Mouse (Mus musculus) erythroblast, adult 5-6 weeks (primary cell): Measurements from ENCODE around the gene Rhag. TPM values are rescaled to one million over a fixed set of nuclear protein-coding genes. Genes with fewer than 3 reads are reported as not detected.

ENCODE experiments used
- ATAC-seq: replicated peaks from 2 replicates; pipeline ENCODE4 v1.8.0; 2016; ENCODE audit warnings: moderate number of reproducible peaks, mild to moderate bottlenecking, moderate TSS enrichment, inconsistent platforms; ENCODE audit not compliant: poor library complexity, low FRiP score, severe bottlenecking
- total RNA-seq, 2 experiments: library from RNA; stranded (forward) in 1 of 2; stranded (reverse) in 1 of 2; fragments of 150-400 nt in 1 of 2; fragments of 200-764, 138-1000 nt in 1 of 2; gene quantifications; 2 replicates each; pipeline versions ENCODE4 v1.2.3 to v1.2.4; 2015 to 2017; ENCODE audit warnings: low replicate concordance in 2 of 2

Gene Rhag
- total RNA-seq (2015; ENCODE audit: low replicate concordance), result 918 and 923 TPM in 2 replicates
- total RNA-seq (2017; ENCODE audit: low replicate concordance), result 744 and 814 TPM in 2 replicates

DNA sequence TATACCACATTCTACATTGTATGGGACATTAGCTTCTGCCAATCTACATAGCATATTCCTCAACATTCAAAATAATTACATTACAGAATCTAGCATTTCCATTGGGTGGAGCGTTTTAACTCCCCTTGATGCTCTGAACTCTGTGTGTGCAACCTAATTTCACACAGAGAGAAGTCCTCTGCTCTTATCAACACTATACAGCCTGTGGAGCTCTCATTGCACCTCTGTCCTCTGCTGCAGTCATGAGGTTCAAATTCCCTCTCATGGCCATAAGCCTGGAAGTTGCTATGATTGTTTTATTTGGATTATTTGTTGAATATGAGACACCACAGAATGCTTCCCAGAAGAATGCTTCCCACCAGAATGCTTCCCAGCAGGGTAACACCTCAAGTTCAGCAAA lies at the start of gene Rhag:
Rhag (plus strand) TSS at position 193 of the 400 bp plus-strand sequence.
- peak; percentile 79 for ATAC-seq

- ATAC-seq, result no peak
Observed at GRCm38 (mm10) chr17:40763662-40764061, 47.3 kb upstream of the Rhag start.

DNA sequence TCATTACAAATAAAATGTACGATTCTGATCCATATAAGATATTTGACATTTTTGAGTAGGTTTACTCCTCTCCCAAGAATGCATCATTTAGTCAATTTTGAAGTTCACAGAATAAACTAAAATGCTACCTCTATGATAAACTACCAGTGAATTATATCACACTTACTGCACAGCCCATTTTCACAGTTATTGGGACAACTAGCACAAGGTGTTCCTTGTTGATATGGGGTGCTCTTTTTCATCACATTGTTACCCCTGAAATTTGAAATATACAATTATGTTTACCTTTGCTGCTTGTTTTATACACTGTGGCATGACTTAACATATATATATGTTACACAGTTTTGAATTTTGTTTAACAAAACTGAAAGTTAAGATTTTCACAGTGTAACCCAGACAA lies 43.8 kb upstream of the Rhag start:
- ATAC-seq, result no peak

- ATAC-seq, result no peak
Observed at GRCm38 (mm10) chr17:40789877-40790276, 21.0 kb upstream of the Rhag start.

GRCm38 (mm10) chr17:40793921-40794854 lies 16.7 kb upstream of the Rhag start:
- peak; percentile 100 for ATAC-seq

DNA sequence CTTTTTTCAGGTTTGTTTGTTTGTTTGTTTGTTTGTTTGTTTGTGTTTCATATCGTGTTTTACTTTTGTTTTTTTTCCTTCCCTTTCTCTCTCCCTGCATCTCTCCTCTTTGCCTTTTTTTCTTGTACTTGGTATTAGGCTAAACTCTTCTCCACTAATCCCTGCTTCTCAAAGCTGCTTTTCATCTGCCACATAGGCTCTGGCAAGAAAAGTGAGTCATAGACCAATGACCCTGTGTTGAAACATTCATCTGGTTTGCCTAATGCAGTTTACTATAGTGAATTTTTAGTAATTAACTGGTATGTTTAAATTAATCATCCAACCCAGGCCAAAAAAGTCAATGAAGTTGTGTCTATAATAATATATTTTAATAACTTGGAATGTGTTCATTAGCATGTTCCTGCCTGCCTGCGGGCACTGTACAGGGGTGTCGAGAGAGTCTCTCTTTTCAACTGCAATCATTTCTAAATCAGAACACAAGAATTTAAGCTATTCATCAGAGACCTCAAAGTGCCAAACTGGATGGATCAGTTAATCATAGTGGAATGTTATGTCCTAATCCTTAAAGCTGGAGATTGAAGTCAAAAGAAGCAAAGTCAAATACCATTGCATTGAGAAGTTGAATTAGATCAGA lies 8.1 kb upstream of the Rhag start:
- no peak for ATAC-seq

GRCm38 (mm10) chr17:40806550-40806949 lies 4.4 kb upstream of the Rhag start:
- peak; percentile 86 for ATAC-seq

DNA sequence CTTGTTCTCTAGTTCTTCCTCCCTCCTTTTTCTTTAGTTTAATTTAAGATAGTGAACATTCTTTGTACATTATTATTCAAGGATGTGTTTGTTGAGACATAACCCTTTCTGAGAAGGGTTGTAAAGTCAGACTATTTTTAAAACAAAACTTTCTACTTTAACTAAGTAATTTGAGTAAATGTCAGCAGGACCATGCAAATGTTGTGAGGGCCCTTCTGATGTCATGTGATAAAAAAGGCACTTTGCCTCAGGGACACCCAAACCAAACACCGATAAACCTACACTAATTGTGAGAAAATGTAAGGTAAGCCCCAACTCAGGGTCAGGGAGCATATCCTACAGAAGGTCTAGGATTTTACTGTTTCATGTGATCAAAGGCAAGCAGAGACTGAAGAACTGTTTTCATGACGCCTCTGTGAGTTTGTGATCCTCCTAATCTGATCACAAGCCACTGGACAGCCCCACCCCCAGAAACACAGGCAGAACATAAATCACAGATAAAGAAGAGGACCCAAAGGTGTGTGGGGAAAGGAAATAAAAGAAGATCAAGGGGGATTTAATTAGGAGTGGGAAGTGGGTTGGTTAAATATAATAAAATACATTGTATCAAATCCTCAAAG lies 3.9 kb upstream of the Rhag start, which contains the start of gene Crisp2:
Crisp2 (minus strand) TSS at position 51 of the 620 bp plus-strand sequence.
- ATAC-seq, result peak; percentile 23

GRCm38 (mm10) chr17:40808071-40808470 lies 2.9 kb upstream of the Rhag start:
- no peak for ATAC-seq

GRCm38 (mm10) chr17:40811560-40811959 lies 634 bp downstream of the Rhag start:
- ATAC-seq, result no peak

DNA sequence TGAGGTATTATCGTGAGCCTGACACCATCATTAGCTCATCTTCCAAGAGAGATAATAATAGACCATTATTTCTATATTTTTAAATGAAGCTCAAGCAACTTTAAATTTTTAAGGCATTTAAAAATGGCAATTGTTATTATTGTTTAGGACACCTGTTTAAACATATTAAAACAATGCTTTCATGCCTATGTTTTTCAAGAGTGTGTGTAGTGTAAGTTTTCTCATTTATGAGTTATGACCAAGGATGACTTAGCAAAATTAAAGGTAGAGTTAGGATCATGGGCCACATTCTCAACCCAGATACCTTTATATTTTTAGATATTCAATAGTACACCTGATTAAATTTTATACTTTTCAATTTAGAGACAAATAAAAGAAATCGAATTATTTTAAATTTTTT lies 1.3 kb downstream of the Rhag start:
- peak; percentile 55; the same call in 1 of the 2 replicates for ATAC-seq

DNA sequence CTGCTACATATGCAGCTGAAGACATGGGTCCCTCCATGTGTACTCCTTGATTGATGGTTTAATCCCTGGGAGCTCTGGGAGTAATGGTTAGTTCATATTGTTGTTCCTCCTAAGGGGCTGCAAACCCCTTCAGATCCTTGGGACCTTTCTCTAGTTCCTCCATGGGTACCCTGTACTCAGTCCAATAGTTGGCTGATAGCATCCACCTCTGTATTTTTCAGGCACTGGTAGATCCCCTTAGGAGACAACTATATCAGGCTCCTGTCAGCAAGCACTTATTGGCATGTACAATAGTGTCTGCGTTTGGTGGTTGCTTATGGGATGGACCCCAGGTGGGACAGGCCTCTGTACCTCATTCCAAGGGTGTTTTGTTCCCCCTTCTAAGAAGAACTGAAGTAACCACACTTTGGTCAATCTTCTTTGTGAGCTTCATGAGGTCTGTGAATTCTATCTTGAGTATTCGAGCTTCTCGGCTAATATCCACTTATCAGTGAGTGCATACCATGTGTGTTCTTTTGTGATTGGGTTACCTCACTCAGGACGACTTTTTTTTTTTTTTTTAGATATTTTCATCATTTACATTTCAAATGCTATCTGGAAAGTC lies 6.5 kb downstream of the Rhag start:
- ATAC-seq, result 0 out of 2 replicates have a peak, but pooled peaks have one; percentile 29

DNA sequence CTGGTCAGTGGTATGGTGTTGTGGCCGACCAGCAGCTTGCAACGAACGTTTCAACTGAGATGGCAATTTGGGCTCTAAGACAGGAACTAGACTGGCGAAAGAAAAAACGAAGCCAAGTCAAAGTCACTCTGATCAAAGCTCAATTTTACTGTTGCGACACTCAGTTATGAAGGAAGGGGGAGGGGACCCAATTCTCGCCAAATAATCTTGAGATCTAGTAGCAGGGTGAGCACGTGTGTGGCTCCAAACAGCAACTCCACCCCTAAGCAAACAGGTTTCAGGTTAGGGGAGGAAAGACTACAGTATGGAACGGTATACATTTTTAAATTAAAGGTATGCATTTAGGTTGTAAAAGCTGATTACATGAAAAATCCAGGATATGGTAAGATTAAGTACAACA lies 10.6 kb downstream of the Rhag start:
- ATAC-seq, result no peak

DNA sequence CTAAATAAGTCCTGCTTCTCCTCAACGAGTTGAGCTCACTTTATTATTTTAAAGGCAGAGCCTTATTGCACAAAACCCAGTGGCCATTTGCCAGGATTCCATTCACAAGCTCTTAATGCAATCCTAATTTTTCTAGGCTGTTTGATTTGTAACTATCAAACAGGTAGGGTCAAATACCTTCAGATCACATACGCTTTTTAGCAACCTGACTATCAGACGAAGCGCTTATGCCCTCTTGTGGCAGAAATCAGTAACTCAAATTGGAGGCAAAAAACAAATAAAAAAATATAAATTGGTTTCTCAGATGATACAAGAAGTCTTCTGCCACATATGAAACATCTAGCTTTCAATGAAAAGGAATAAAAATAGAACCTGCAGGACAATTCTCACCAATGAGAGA lies 12.9 kb downstream of the Rhag start:
- peak; percentile 70; the same call in 1 of the 2 replicates for ATAC-seq

DNA sequence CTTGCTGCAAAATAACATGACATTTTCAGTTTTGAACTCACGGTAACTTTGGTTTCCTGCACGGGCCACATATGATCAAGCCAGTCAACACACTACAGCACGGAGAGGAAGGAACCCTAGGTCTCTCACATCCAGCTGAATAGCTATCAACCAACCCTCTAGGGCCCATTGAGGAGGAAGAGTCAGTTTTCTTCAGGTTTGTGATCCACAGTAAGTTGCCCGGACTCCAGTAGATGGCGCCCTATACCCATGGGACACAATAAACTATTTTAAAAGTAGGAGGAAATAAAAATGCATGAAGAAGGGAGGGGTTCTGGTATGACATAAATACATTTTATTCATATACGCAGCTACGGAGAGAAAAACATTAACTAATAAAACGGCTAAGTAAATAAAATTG lies 13.6 kb downstream of the Rhag start:
- ATAC-seq, result 0 out of 2 replicates have a peak, but pooled peaks have one; percentile 39

GRCm38 (mm10) chr17:40831870-40832269 lies 20.9 kb downstream of the Rhag start:
- no peak for ATAC-seq

- ATAC-seq, result no peak
Observed at GRCm38 (mm10) chr17:40837308-40837707, 26.4 kb downstream of the Rhag start.

DNA sequence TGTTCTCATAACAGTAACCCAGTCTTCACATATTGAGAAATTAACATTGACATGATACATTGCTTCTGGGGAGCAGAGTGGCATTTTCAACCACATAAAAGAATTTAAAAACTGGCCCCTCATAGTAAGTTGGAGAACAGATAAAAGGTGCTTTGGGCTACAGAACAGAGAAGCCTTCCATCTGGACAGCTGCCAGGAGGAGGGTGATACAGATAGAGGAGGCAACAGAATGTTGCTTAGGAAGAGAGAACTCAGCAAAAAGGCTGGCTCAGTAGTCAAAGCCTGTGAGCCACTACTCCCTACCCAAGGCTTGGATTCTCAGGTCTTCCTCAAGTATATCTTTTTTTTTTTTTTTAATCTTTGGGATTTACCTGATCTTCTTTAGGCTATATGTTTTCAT lies 44.1 kb downstream of the Rhag start:
- no peak for ATAC-seq

DNA sequence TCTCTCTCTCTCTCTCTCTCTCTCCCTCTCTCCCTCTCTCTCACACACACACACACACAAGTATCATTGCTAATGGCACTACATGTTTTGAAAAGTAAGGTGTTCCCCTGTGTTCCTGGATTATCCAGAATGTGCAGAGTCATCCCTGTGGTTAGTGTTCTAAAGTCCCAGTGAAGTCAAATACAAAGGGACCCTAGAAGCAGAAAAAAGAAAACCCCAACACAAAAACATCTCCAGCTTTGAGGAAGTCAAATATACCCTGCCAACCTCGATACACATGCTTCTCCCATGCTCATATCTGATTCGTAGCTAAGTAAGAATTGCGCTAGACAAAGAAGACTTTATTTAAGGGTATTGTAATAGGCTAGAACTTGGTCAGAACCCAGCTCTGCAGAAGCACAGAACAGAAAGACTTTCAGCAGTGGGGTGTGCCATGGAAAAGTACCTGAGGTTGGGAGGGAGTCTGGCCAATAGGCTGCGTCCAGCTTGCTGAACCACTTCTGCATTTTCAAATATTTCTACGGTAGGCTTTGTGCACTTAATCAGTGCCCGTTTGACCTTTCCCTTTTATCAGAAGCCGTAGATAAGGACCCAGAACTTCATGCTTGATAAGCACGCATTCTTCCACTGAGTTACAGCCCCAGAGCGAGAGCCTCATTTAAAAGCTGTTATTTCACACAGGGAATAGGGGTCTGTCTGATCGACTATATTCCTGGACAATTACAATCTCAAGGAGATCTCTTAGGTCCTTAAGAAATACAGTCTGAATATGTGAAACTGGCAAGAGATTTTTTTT lies 58.2 kb downstream of the Rhag start:
- ATAC-seq, result no peak
